Mouse (Mus musculus) kidney, embryonic 14.5 days (tissue): Measurements from ENCODE around the gene Galnt18. TPM values are rescaled to one million over a fixed set of nuclear protein-coding genes. Genes with fewer than 3 reads are reported as not detected.

Experiments
- ATAC-seq: fragments of 200-750 bp; cut with Nextera tagmentation; 2 replicates; pipeline ENCODE4 v1.8.0; 2017; ENCODE audit warnings: moderate number of reproducible peaks, mild to moderate bottlenecking, moderate TSS enrichment, moderate library complexity; ENCODE audit not compliant: low FRiP score, low TSS enrichment
- H3K27ac ChIP-seq: fragments of 300-500 bp; sonication (generic); 2 replicates; pipeline ENCODE4 v1.5.1; 2014; ENCODE audit warnings: low read depth, mild to moderate bottlenecking, low read length, moderate library complexity, mixed read lengths
- H3K27me3 ChIP-seq: fragments of 300-500 bp; sonication (generic); 2 replicates; pipeline ENCODE4 v1.6.1; 2014; ENCODE audit warnings: mild to moderate bottlenecking, low read length; ENCODE audit not compliant: control insufficient read depth, insufficient read depth
- H3K36me3 ChIP-seq: fragments of 300-500 bp; sonication (generic); 2 replicates; pipeline ENCODE4 v1.6.1; 2014; ENCODE audit warnings: low read length, mixed read lengths; ENCODE audit not compliant: control insufficient read depth, insufficient read depth
- H3K4me1 ChIP-seq: fragments of 300-500 bp; sonication (generic); 2 replicates; pipeline ENCODE4 v1.6.1; 2014; ENCODE audit warnings: low read length, mixed read lengths; ENCODE audit not compliant: control insufficient read depth, insufficient read depth
- H3K4me2 ChIP-seq: fragments of 300-500 bp; sonication (generic); replicated peaks from 2 replicates; pipeline ENCODE4 v1.6.1; 2014; ENCODE audit warnings: low read depth, mild to moderate bottlenecking, low read length
- H3K4me3 ChIP-seq: fragments of 300-500 bp; sonication (generic); 2 replicates; pipeline ENCODE4 v1.5.1; 2014; ENCODE audit warnings: mild to moderate bottlenecking, low read length
- H3K9ac ChIP-seq: fragments of 300-500 bp; sonication (generic); 2 replicates; pipeline ENCODE4 v1.6.1; 2014; ENCODE audit warnings: low read depth, mild to moderate bottlenecking, low read length, moderate library complexity
- H3K9me3 ChIP-seq: fragments of 300-500 bp; sonication (generic); 2 replicates; pipeline ENCODE4 v1.6.1; 2016; ENCODE audit warnings: low read length; ENCODE audit not compliant: control insufficient read depth
- WGBS: fragments of 180-500 bp; shearing (Covaris S2); extraction: QIAGEN DNeasy Blood & Tissue Kit; methylation state at CpG from one replicate; pipeline ENCODE4 v1.1.7; 2014; 5-methylcytosine and 5-hydroxymethylcytosine counted together
- polyA plus RNA-seq: library from polyadenylated mRNA; unstranded; fragments of >200 nt; fragmentation: Nextera tagmentation; extraction: Ambion mirVana; gene quantifications from 2 replicates; pipeline ENCODE4 v1.2.1, GENCODE M21; 2014

The Galnt18 gene
- polyA plus RNA-seq, 1 experiment from 2014 or later = 17.8 TPM

GRCm38 (mm10) chr7:111483896-111484295, 295.9 kb downstream of the Galnt18 start:
- Histone ChIP-seq H3K4me2 (no peak overlapping the region), H3K27ac (no peak overlapping the region), H3K4me1 (no peaks in the 10 kb centered on the region), H3K4me3 (no peak overlapping the region), H3K9me3 (no peaks in the 10 kb centered on the region), H3K9ac (no peak overlapping the region), H3K36me3 (no peaks in the 10 kb centered on the region), H3K27me3 (peaks cover 2% of the 10 kb centered on the region; the same call in 1 of the 2 replicates)
- WGBS = 86% methylated on average over 4 of the region's 4 CpGs
- ATAC-seq = no peak

- Histone ChIP-seq H3K4me2 (no peak overlapping the region), H3K4me3 (no peak overlapping the region), H3K27ac (no peak overlapping the region), H3K4me1 (no peaks in the 10 kb centered on the region), H3K36me3 (no peaks in the 10 kb centered on the region), H3K27me3 (peaks cover 2% of the 10 kb centered on the region; the same call in 1 of the 2 replicates), H3K9me3 (no peaks in the 10 kb centered on the region), H3K9ac (no peak overlapping the region)
- WGBS = 95% methylated on average over 3 of the region's 3 CpGs
- ATAC-seq = no peak
Observed at GRCm38 (mm10) chr7:111483321-111483720, 296.5 kb downstream of the Galnt18 start.

GRCm38 (mm10) chr7:111467715-111468114, 312.1 kb downstream of the Galnt18 start:
- no peaks in the 10 kb centered on the region for H3K36me3 ChIP-seq
- H3K27ac ChIP-seq = no peak overlapping the region
- ATAC-seq = no peak
- WGBS = 58% methylated on average over 5 of the region's 5 CpGs
- H3K4me2 ChIP-seq = no peak overlapping the region
- H3K9ac ChIP-seq = no peak overlapping the region
- H3K4me1 ChIP-seq = no peaks in the 10 kb centered on the region
- no peaks in the 10 kb centered on the region for H3K27me3 ChIP-seq
- H3K9me3 ChIP-seq = no peaks in the 10 kb centered on the region
- no peak overlapping the region for H3K4me3 ChIP-seq

GRCm38 (mm10) chr7:111466720-111467119, 313.1 kb downstream of the Galnt18 start:
- H3K4me1 ChIP-seq = no peaks in the 10 kb centered on the region
- ATAC-seq = no peak
- WGBS = 79% methylated on average over 1 of the region's 1 CpGs
- no peaks in the 10 kb centered on the region for H3K27me3 ChIP-seq
- no peak overlapping the region for H3K27ac ChIP-seq
- no peak overlapping the region for H3K4me2 ChIP-seq
- no peak overlapping the region for H3K9ac ChIP-seq
- no peak overlapping the region for H3K4me3 ChIP-seq
- no peaks in the 10 kb centered on the region for H3K9me3 ChIP-seq
- H3K36me3 ChIP-seq = no peaks in the 10 kb centered on the region

- Histone ChIP-seq H3K27me3 (no peaks in the 10 kb centered on the region), H3K4me1 (no peaks in the 10 kb centered on the region), H3K4me3 (no peak overlapping the region), H3K36me3 (no peaks in the 10 kb centered on the region), H3K4me2 (no peak overlapping the region), H3K27ac (no peak overlapping the region), H3K9ac (no peak overlapping the region), H3K9me3 (no peaks in the 10 kb centered on the region)
- 80% methylated on average over 3 of the region's 3 CpGs for WGBS
- no peak for ATAC-seq
Observed at GRCm38 (mm10) chr7:111466121-111466520, 313.7 kb downstream of the Galnt18 start.

- no peaks in the 10 kb centered on the region; the same call in 1 of the 2 replicates for H3K9me3 ChIP-seq
- H3K4me3 ChIP-seq = no peak overlapping the region
- no peaks in the 10 kb centered on the region for H3K36me3 ChIP-seq
- no peak overlapping the region for H3K9ac ChIP-seq
- H3K4me1 ChIP-seq = no peaks in the 10 kb centered on the region
- 85% methylated on average over 4 of the region's 4 CpGs for WGBS
- no peak overlapping the region for H3K27ac ChIP-seq
- ATAC-seq = no peak
- H3K27me3 ChIP-seq = no peaks in the 10 kb centered on the region
- H3K4me2 ChIP-seq = no peak overlapping the region
Observed at GRCm38 (mm10) chr7:111459716-111460115, 320.1 kb downstream of the Galnt18 start.

GRCm38 (mm10) chr7:111456007-111456406, 323.8 kb downstream of the Galnt18 start:
- no peak overlapping the region for H3K4me3 ChIP-seq
- H3K4me2 ChIP-seq = no peak overlapping the region
- H3K9me3 ChIP-seq = no peaks in the 10 kb centered on the region; the same call in 1 of the 2 replicates
- ATAC-seq = no peak
- 78% methylated on average over 3 of the region's 3 CpGs for WGBS
- no peak overlapping the region for H3K27ac ChIP-seq
- H3K27me3 ChIP-seq = no peaks in the 10 kb centered on the region
- H3K4me1 ChIP-seq = no peaks in the 10 kb centered on the region; the same call in 1 of the 2 replicates
- no peak overlapping the region for H3K9ac ChIP-seq
- no peaks in the 10 kb centered on the region for H3K36me3 ChIP-seq

- Histone ChIP-seq H3K4me1 (no peaks in the 10 kb centered on the region; the same call in 1 of the 2 replicates), H3K4me2 (no peak overlapping the region), H3K9ac (no peak overlapping the region), H3K9me3 (no peaks in the 10 kb centered on the region; the same call in 1 of the 2 replicates), H3K27ac (no peak overlapping the region), H3K4me3 (no peak overlapping the region), H3K36me3 (no peaks in the 10 kb centered on the region), H3K27me3 (no peaks in the 10 kb centered on the region)
- WGBS = 87% methylated on average over 4 of the region's 4 CpGs
- ATAC-seq = no peak
Observed at GRCm38 (mm10) chr7:111455541-111455940, 324.2 kb downstream of the Galnt18 start.

- no peak for ATAC-seq
- Histone ChIP-seq H3K9ac (no peak overlapping the region), H3K4me1 (no peaks in the 10 kb centered on the region; the same call in 1 of the 2 replicates), H3K36me3 (no peaks in the 10 kb centered on the region), H3K27me3 (no peaks in the 10 kb centered on the region), H3K4me3 (no peak overlapping the region), H3K4me2 (no peak overlapping the region), H3K27ac (no peak overlapping the region), H3K9me3 (no peaks in the 10 kb centered on the region)
- WGBS = 53% methylated on average over 1 of the region's 1 CpGs
Observed at GRCm38 (mm10) chr7:111452000-111452399, 327.8 kb downstream of the Galnt18 start.
